ENCODE assay signal across 9 mouse cellular contexts in the genomic region with DNA sequence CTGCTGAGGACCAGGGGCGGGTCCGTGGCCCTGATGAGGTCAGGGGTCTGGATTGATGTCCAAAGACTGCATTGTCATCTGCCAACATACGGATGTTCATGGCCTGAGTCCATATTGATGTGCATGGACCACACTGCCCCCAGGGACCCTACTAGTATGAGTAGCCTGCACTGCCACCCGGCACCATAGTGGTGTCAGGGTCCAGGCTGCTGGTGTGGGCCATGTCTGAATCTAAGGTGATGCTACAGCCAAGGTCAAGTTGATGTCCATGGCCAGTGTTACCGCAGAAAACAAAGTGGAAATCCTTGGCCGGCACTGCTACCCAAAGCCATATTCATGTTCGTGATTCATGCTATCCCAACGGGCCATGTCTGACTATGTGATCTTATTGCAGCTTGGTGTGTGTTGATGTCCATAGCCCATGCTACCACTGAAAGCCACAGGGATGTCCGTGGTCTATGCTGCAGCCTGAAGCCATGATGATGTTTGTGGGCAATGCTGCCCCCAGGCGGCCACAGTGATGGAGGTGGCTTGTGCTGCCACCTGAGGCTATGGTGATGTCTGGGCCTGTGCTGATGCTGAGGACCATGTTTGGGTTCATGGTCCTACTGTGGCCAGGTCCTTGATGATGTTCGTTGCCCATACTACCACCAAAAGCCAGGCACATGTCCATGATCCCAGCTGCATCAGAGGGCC.
DNase-seq lines count a peak whose midpoint lies in the region; ATAC-seq and TF ChIP-seq lines count a peak whose summit lies in the region.
"Had no signal": no experiment of that assay in that cellular context is flagged by ENCODE, and none has a peak within 500 bp of the region (broad histone marks: within the 10 kb centered on the region; RNA-seq: fewer than 3 reads in every experiment).

No protein-coding gene starts in this region.

- no peak overlapping the region for H3K4me3 ChIP-seq in liver, embryonic 12.5 days
- H3K4me3 ChIP-seq in ES-E14 (ENCODE audit: insufficient read depth in 1 of 2, low read depth in 1 of 2, low read length in 2 of 2, poor library complexity in 1 of 2, severe bottlenecking in 1 of 2), result no peak overlapping the region

- no peak overlapping the region for H3K27ac ChIP-seq in liver, embryonic 12.5 days
- no peak overlapping the region for H3K27ac ChIP-seq in ES-E14 (ENCODE audit: insufficient read depth, low read depth, low read length, poor library complexity, severe bottlenecking)

- no peak for ATAC-seq in liver, embryonic 12.5 days
- ATAC-seq: forebrain, embryonic 16.5 days had no signal

- H3K9me3 ChIP-seq in liver, embryonic 12.5 days (replicated peaks), result no peaks in the 10 kb centered on the region
- no peaks in the 10 kb centered on the region for H3K9me3 ChIP-seq in ES-E14 (ENCODE audit: control insufficient read depth, insufficient read depth, low read depth, low read length)

- H3K4me2 ChIP-seq in liver, embryonic 12.5 days, result no peak overlapping the region

- H3K4me1 ChIP-seq in liver, embryonic 12.5 days, result no peaks in the 10 kb centered on the region
- H3K4me1 ChIP-seq in ES-E14 (ENCODE audit: control insufficient read depth in 2 of 2, insufficient read depth in 2 of 2, low read length in 2 of 2, poor library complexity in 1 of 2), result no peaks in the 10 kb centered on the region

- in situ Hi-C loops in ES-E14 (cut with MboI; ENCODE audit: low sequenced_read_pairs in 2 of 2, unreplicated experiment in 2 of 2), result no loop called here

- H3K9ac ChIP-seq in liver, embryonic 12.5 days, result no peak overlapping the region
- no peak overlapping the region for H3K9ac ChIP-seq in ES-E14 (ENCODE audit: insufficient read depth, low read depth, low read length, poor library complexity, severe bottlenecking)

- no peaks in the 10 kb centered on the region for H3K27me3 ChIP-seq in liver, embryonic 12.5 days (replicated peaks)

- DNase-seq in cerebellum, adult 11 months, result peak; percentile 10
- no peak for DNase-seq in cerebellum, adult 11-12 months
- peak; percentile 3 for DNase-seq in liver
- peak; percentile 17 for DNase-seq in ES-E14 (ENCODE audit: low read depth, low spot score)
- DNase-seq in kidney, postnatal 10 days, result peak; percentile 34
- no peak for DNase-seq in gastrocnemius, postnatal 10 days
- DNase-seq in heart, postnatal 36 days, result no peak

- WGBS in liver, embryonic 12.5 days (ENCODE audit: insufficient replicate concordance), result 64% methylated on average over 11 of the region's 11 CpGs

- intact Hi-C loops in heart, postnatal 36 days (cut with DNase I), result no loop called here

- no peaks in the 10 kb centered on the region for H3K36me3 ChIP-seq in liver, embryonic 12.5 days
- H3K36me3 ChIP-seq in ES-E14 (ENCODE audit: control insufficient read depth, insufficient read depth, low read length, poor library complexity, severe bottlenecking), result no peaks in the 10 kb centered on the region

TF ChIP-seq in ES-E14, 5 proteins besides CTCF, POLR2A, EP300 and RAD21:
- TF ChIP-seq CHD2 (IDR thresholded peaks at IDR 0.05; ENCODE audit: low read depth, low read length), result no peak
- no peak for TF ChIP-seq ZC3H11A (IDR thresholded peaks at IDR 0.05; ENCODE audit: borderline replicate concordance, low read depth, low read length)
- TF ChIP-seq ZNF384 (IDR thresholded peaks at IDR 0.05; ENCODE audit: low read depth, low read length), result no peak
- no peak for TF ChIP-seq HCFC1 (IDR thresholded peaks at IDR 0.05; ENCODE audit: borderline replicate concordance, insufficient read depth, low read length)
- no peak for TF ChIP-seq MAFK (IDR thresholded peaks at IDR 0.05; ENCODE audit: insufficient read depth, low read depth, low read length)
TF ChIP-seq in ES-E14: peak in this region for 0.

Comparison
In these comparisons a context has a peak if more than half of its experiments do, and no peak if none do; other contexts are left out.
1. DNase-seq: peak in cerebellum, adult 11 months (single experiment), liver (single experiment), ES-E14 (single experiment) and kidney, postnatal 10 days (single experiment); none in cerebellum, adult 11-12 months (single experiment), gastrocnemius, postnatal 10 days (single experiment) and heart, postnatal 36 days (0 of 2).